Mouse (Mus musculus) embryonic facial prominence, embryonic 10.5 days (tissue): ENCODE results near the gene Tmigd1. TPM values are rescaled to one million over a fixed set of nuclear protein-coding genes. Genes with fewer than 3 reads are reported as not detected.
A peak's percentile ranks its signal among the peaks of the same experiment; 100 is the strongest.

Experiments
- DNase-seq: peaks from one replicate; pipeline ENCODE4 v3.0.0-alpha.2; 2017; ENCODE audit warnings: low spot score
- H3K27ac ChIP-seq: fragments of 300-500 bp; sonication (generic); replicated peaks from 2 replicates; pipeline ENCODE4 v1.5.1; 2016; ENCODE audit warnings: mild to moderate bottlenecking
- H3K27me3 ChIP-seq: fragments of 300-500 bp; sonication (generic); replicated peaks from 2 replicates; pipeline ENCODE4 v1.6.1; 2016; ENCODE audit warnings: low read depth, mild to moderate bottlenecking; ENCODE audit not compliant: poor library complexity, severe bottlenecking
- H3K36me3 ChIP-seq: fragments of 300-500 bp; sonication (generic); replicated peaks from 2 replicates; pipeline ENCODE4 v1.6.1; 2016; ENCODE audit warnings: mild to moderate bottlenecking, moderate library complexity
- H3K4me1 ChIP-seq: fragments of 300-500 bp; sonication (generic); 2 replicates; pipeline ENCODE4 v1.6.1; 2016
- H3K4me3 ChIP-seq: fragments of 300-500 bp; sonication (generic); 2 replicates; pipeline ENCODE4 v1.5.1; 2016; ENCODE audit warnings: mild to moderate bottlenecking, moderate library complexity
- H3K9me3 ChIP-seq: fragments of 300-500 bp; sonication (generic); 2 replicates; pipeline ENCODE4 v1.6.1; 2016; ENCODE audit warnings: mild to moderate bottlenecking
- WGBS: fragments of 180-500 bp; shearing (Covaris S2); methylation state at CpG from one replicate; pipeline ENCODE4 v1.1.7; 2016; 5-methylcytosine and 5-hydroxymethylcytosine counted together
- polyA plus RNA-seq: library from polyadenylated mRNA; unstranded; fragments of >200 nt; fragmentation: Nextera tagmentation; extraction: Ambion mirVana; gene quantifications from 2 replicates; pipeline ENCODE4 v1.2.1, GENCODE M21; 2016

Gene Tmigd1
- polyA plus RNA-seq, 1 experiment from 2014 or later, result not detected

- H3K27me3 ChIP-seq, result no peaks in the 10 kb centered on the region
- under 1% methylated on average over 58 of the region's 58 CpGs for WGBS
Measured at GRCm38 (mm10) chr11:76945386-76946202, 43.6 kb downstream of the Tmigd1 start.

GRCm38 (mm10) chr11:76946203-76946585 is 44.2 kb downstream of the Tmigd1 start:
- H3K27ac ChIP-seq, result peak overlapping the region; percentile 95
- DNase-seq, result no peak
- 5% methylated on average over 8 of the region's 8 CpGs for WGBS

More at GRCm38 (mm10) chr11:76945386-76946202, 43.6 kb downstream of the Tmigd1 start:
- H3K36me3 ChIP-seq, result peaks cover 30% of the 10 kb centered on the region
- H3K4me3 ChIP-seq, result peak overlapping the region; percentile 95
- no peaks in the 10 kb centered on the region for H3K9me3 ChIP-seq
- DNase-seq, result peak; percentile 94
- peak overlapping the region; percentile 95 for H3K27ac ChIP-seq
- H3K4me1 ChIP-seq, result peaks cover 17% of the 10 kb centered on the region

GRCm38 (mm10) chr11:76953536-76953935 is 51.6 kb downstream of the Tmigd1 start:
- WGBS, result 93% methylated on average over 2 of the region's 2 CpGs
- H3K27me3 ChIP-seq, result no peaks in the 10 kb centered on the region
- no peak for DNase-seq
- H3K4me1 ChIP-seq, result no peaks in the 10 kb centered on the region
- H3K9me3 ChIP-seq, result no peaks in the 10 kb centered on the region
- no peak overlapping the region for H3K27ac ChIP-seq
- H3K4me3 ChIP-seq, result no peak overlapping the region
- H3K36me3 ChIP-seq, result peaks cover 99% of the 10 kb centered on the region

More at GRCm38 (mm10) chr11:76946203-76946585, 44.2 kb downstream of the Tmigd1 start:
- Histone ChIP-seq H3K9me3 (no peaks in the 10 kb centered on the region), H3K4me3 (peak overlapping the region; percentile 95), H3K27me3 (no peaks in the 10 kb centered on the region), H3K36me3 (peaks cover 36% of the 10 kb centered on the region), H3K4me1 (peaks cover 17% of the 10 kb centered on the region)

- Histone ChIP-seq H3K4me1 (no peaks in the 10 kb centered on the region), H3K27ac (no peak overlapping the region), H3K9me3 (no peaks in the 10 kb centered on the region), H3K4me3 (no peak overlapping the region), H3K27me3 (no peaks in the 10 kb centered on the region), H3K36me3 (peaks cover 97% of the 10 kb centered on the region)
- no peak for DNase-seq
- WGBS, result 94% methylated on average over 3 of the region's 3 CpGs
Measured at GRCm38 (mm10) chr11:76965703-76966102, 63.7 kb downstream of the Tmigd1 start.

Other genes starting within 250 kb of the Tmigd1 start
- not detected in 2 replicates for gene Bhlha9, start 229.7 kb upstream of the Tmigd1 start, polyA plus RNA-seq
- 0.05 and 0.18 TPM in 2 replicates for gene Trarg1, start 222.4 kb upstream of the Tmigd1 start, polyA plus RNA-seq
- gene Gosr1, start 138.6 kb upstream of the Tmigd1 start, polyA plus RNA-seq, result 20.8 and 28.4 TPM in 2 replicates
- gene Cpd, start 55.1 kb upstream of the Tmigd1 start, polyA plus RNA-seq, result 7.9 and 8.5 TPM in 2 replicates
- 203 and 207 TPM in 2 replicates for gene Blmh, start 22.6 kb downstream of the Tmigd1 start, polyA plus RNA-seq
- 0.46 and 0.59 TPM in 2 replicates for gene Slc6a4, start 96.4 kb downstream of the Tmigd1 start, polyA plus RNA-seq
- 59.7 and 70.8 TPM in 2 replicates for gene Nsrp1, start 176.3 kb downstream of the Tmigd1 start, polyA plus RNA-seq